Mouse (Mus musculus) small intestine, adult 2 months (tissue): ENCODE measurements around the gene Chil4. TPM values are rescaled to one million over a fixed set of nuclear protein-coding genes. Genes with fewer than 3 reads are reported as not detected.
"Not testable (repeated sequence)": the region's sequence is repeated elsewhere in the genome, so short reads cannot be mapped to it uniquely, and the experiment has no call there.

Experiments
- H3K27ac ChIP-seq: fragments of 200-500 bp; 2 replicates; pipeline ENCODE4 v1.5.1; 2012; ENCODE audit warnings: low read depth, low read length, control low read depth, inconsistent platforms; ENCODE audit not compliant: insufficient read depth
- H3K27me3 ChIP-seq: fragments of 200-500 bp; 2 replicates; pipeline ENCODE4 v1.6.1; 2012; ENCODE audit warnings: mild to moderate bottlenecking, moderate library complexity, low read length, inconsistent platforms; ENCODE audit not compliant: control insufficient read depth, insufficient read depth
- H3K36me3 ChIP-seq: fragments of 200-500 bp; 2 replicates; pipeline ENCODE4 v1.6.1; 2012; ENCODE audit warnings: mild to moderate bottlenecking, low read length, control low read depth, inconsistent platforms; ENCODE audit not compliant: control insufficient read depth, insufficient read depth
- H3K4me1 ChIP-seq: fragments of 200-500 bp; 2 replicates; pipeline ENCODE4 v1.6.1; 2012; ENCODE audit warnings: low read length, inconsistent platforms, mixed read lengths; ENCODE audit not compliant: control insufficient read depth, insufficient read depth, insufficient read length
- H3K4me3 ChIP-seq: fragments of 200-500 bp; 2 replicates; pipeline ENCODE4 v1.5.1; 2012; ENCODE audit warnings: low read depth, mild to moderate bottlenecking, control low read depth, inconsistent platforms, low read length, moderate library complexity
- CTCF ChIP-seq: fragments of 200-500 bp; IDR thresholded peaks from 2 replicates; pipeline ENCODE4 v1.5.1; 2012; ENCODE audit warnings: low read depth, mild to moderate bottlenecking, control low read depth, inconsistent platforms, low read length, moderate library complexity, mixed read lengths; ENCODE audit not compliant: insufficient replicate concordance, insufficient read length; ENCODE audit errors: extremely low read depth
- POLR2A ChIP-seq: fragments of 200-500 bp; IDR thresholded peaks from 2 replicates; pipeline ENCODE4 v1.6.1; 2012; ENCODE audit warnings: low read depth, mild to moderate bottlenecking, control low read depth, inconsistent platforms, low read length, moderate library complexity
- WGBS: fragments of 180-500 bp; shearing (Covaris S2); methylation state at CpG from one replicate; pipeline ENCODE4 v1.1.7; 2018; 5-methylcytosine and 5-hydroxymethylcytosine counted together
- polyA plus RNA-seq: library from polyadenylated mRNA; depleted of rRNA; stranded (reverse); fragments of >200 nt; gene quantifications from 2 replicates; pipeline ENCODE4 v1.2.3, GENCODE M21; 2012; rRNA removed

Gene Chil4
- 3.7 TPM in 1 of 2 replicates, not detected in the other for polyA plus RNA-seq

DNA sequence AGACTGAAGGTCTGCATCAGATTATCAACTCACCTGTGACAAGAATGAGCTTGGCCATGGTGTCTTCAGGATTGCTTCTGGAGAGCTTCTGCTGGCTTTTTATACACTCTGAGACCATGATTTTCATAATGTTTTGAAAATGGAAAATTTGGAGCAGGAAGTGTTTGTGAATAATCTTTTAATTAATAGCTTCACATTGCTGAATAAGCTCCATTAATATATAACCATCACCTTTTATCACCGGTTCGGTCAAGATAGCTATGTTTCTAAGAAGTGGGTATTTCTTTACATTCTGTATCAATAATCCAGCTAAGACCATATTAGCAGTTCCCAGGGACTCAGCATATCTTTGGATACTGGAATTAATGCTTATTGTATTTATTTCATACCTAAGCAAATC, at the start of gene Chil4:
Chil4 (minus strand) TSS at position 101 of the 400 bp plus-strand sequence.
- Histone ChIP-seq H3K4me1 (no peaks in the 10 kb centered on the region), H3K27ac (no peak within 1 kb of the TSS), H3K4me3 (no peak within 1 kb of the TSS), H3K27me3 (no peaks in the 10 kb centered on the region), H3K36me3 (no peaks in the 10 kb centered on the region)
- TF ChIP-seq POLR2A (no peak), CTCF (no peak)
- WGBS: 86% methylated on average over 2 of the region's 2 CpGs

DNA sequence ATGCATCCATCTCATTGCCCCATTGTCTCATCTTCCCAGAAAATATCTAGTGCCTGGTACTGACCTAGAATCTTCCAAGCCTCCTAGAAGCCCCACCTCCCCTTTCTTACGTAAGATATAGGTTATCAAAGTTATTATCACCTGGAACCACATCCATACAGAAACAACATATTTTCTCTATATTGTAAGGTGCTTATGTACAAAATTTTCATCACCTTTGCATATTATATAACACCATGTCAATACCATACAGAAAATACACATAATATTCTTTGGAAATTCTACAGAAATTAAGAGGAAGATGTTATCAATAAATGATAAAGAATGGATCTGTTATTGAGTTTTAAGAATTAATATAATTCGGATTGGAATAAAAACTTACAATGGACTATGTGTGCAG, 46.5 kb upstream of the Chil4 start:
- H3K27me3 ChIP-seq: no peaks in the 10 kb centered on the region
- H3K36me3 ChIP-seq: no peaks in the 10 kb centered on the region
- H3K27ac ChIP-seq: no peak overlapping the region
- TF ChIP-seq POLR2A: no peak
- no peak for TF ChIP-seq CTCF
- WGBS: 70% methylated on average over 2 of the region's 2 CpGs
- no peaks in the 10 kb centered on the region for H3K4me1 ChIP-seq
- no peak overlapping the region for H3K4me3 ChIP-seq

DNA sequence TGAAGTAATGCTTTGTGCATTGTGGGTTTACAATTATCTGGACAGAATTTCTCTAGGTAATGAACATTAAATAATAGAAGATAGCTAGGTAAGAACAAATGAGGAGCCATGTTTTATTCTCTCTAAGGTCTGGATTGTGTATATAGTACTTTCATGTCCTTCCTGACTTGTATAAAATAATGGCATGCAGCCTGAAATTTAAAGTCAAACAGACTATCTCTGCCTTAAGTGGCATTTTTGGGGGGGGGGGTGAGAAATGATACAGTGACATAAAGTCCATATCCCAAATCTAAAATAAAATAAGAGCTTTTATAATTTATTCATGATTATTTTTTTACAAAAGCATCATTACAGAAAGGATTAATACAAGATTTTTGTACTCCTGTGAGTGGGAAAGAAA, 45.5 kb upstream of the Chil4 start:
- TF ChIP-seq CTCF: no peak
- TF ChIP-seq POLR2A: no peak
- Histone ChIP-seq H3K27ac (no peak overlapping the region), H3K36me3 (no peaks in the 10 kb centered on the region), H3K27me3 (no peaks in the 10 kb centered on the region), H3K4me1 (no peaks in the 10 kb centered on the region), H3K4me3 (no peak overlapping the region)

DNA sequence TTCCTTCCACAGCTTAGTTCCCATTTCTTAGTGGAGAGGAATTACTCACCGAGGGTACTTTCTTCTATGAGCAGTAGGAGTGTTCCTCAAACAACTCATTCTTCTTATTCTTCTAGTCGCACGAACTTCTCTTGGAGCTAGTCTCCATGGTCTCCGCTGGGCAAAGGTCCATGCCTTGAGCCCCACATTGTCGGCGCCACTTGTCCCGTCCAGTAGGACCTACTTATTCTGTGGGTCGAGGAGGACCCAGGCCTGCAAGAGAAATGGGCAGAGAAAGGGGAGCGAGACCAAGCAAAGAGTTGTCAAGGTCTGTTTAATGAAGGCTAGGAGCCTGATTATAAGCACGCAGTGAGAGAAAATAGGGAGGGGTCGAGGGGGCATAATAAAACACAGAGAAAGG, 37.8 kb upstream of the Chil4 start:
- not testable (repeated sequence) for H3K36me3 ChIP-seq, H3K27ac ChIP-seq, H3K27me3 ChIP-seq, H3K4me3 ChIP-seq, H3K4me1 ChIP-seq
- WGBS: 86% methylated on average over 11 of the region's 11 CpGs

DNA sequence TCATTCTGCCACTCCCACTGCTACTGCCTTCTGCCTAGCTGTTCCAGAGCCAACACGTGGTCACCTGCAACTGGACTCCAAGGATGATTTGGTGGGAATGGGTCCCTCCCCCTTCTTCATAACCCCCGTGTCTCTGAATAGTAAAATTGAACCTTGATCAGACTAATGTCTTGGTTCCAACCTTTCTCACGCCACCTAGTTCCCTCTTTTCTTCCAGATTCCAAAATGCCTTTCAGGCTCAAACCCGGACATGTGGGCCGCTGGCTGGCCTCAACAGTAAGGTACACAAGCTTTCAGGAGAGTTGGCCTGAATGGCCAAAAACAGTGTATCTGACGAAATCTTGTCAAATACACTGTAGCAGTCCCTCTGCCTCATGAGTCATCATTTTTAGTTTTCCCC, 33.4 kb upstream of the Chil4 start:
- Histone ChIP-seq H3K4me3 (no peak overlapping the region), H3K4me1 (no peaks in the 10 kb centered on the region), H3K27me3 (no peaks in the 10 kb centered on the region), H3K36me3 (no peaks in the 10 kb centered on the region), H3K27ac (no peak overlapping the region)
- no peak for TF ChIP-seq POLR2A
- no peak for TF ChIP-seq CTCF
- 81% methylated on average over 6 of the region's 6 CpGs for WGBS

DNA sequence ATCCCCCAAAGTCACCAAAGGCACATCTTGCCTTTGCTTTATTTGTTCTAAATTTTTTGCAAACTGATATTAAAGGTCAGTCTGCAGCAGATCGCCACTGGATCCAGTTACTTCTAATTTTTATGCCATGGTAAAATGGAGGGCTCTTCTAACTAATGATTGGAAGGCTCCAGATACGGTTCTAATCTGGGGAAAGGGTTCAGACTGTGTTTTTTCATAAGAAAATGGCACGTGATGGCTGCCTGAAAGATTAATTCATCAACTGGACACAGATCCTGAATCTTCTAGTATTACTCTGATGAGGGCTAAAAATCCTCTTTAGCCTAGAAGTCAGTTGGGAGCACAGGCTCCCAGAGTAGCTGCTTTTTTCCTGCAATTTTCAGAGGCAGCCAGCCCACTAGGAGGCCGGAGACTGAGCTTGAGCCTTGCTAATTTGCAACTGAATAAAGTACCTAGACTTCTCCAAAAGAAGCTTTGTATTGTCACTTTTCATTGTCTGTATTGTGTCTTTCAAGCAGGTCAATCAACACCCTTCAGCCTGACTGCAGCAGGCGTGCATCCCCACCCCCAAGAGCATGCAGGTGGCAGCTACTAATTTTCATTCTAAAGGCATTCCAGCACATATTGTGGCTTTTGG, 31.6 kb upstream of the Chil4 start:
- not testable (repeated sequence) for H3K27me3 ChIP-seq, H3K27ac ChIP-seq, H3K36me3 ChIP-seq, H3K4me3 ChIP-seq, H3K4me1 ChIP-seq
- WGBS: 76% methylated on average over 5 of the region's 5 CpGs

DNA sequence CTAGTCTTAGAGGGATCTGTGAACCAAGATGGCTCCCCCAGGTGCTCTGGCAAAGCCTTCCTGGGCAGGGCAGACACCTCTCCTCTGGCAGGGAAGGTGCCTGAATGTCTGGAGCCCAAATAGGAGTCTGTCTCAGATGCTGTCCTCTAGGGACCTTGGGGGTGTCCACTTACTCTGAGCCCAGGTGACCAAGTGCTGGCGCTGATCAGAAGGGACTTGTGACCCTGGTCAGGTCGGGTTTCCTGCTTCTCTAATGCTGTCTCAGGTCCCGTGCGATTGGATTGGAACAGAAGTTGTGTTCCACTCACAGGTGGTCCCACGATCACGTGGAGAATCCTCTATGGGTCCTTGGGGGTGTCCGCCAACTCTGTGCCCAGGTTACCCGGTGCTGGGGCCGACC, 28.1 kb upstream of the Chil4 start:
- not testable (repeated sequence) for H3K36me3 ChIP-seq, H3K27me3 ChIP-seq, H3K4me1 ChIP-seq, H3K27ac ChIP-seq, H3K4me3 ChIP-seq
- 80% methylated on average over 9 of the region's 9 CpGs for WGBS

DNA sequence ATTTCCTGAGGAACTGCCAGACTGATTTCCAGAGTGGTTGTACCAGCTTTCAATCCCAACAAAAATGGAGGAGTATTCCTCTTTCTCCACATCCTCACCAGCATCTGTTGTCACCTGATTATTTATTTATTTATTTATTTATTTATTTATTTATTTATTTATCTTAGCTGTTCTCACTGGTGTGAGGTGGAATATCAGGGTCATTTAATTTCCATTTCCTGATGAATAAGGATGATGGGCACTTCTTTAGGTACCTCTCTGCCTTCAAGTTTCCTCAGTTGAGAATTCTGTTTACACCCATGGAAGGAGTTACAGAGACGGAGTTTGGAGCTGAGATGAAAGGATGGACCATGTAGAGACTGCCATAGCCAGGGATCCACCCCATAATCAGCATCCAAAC, 20.9 kb upstream of the Chil4 start:
- not testable (repeated sequence) for H3K27ac ChIP-seq, H3K4me1 ChIP-seq, H3K27me3 ChIP-seq, H3K4me3 ChIP-seq, H3K36me3 ChIP-seq
- 73% methylated on average over 1 of the region's 1 CpGs for WGBS
